Mouse (Mus musculus) liver, adult 2 months (tissue): Measurements from ENCODE around the gene Bok. TPM values are rescaled to one million over a fixed set of nuclear protein-coding genes. Genes with fewer than 3 reads are reported as not detected.

Source experiments
- DNase-seq: peaks from one replicate; pipeline ENCODE4 v3.0.0-alpha.2; 2011; ENCODE audit warnings: low read depth, low spot score; ENCODE audit errors: extremely low read depth
- H3K27ac ChIP-seq: fragments of 200-500 bp; replicated peaks from 2 replicates; pipeline ENCODE4 v1.5.1; 2012; ENCODE audit warnings: low read depth, mild to moderate bottlenecking, control low read depth, inconsistent platforms, low read length; ENCODE audit not compliant: insufficient read depth
- H3K27me3 ChIP-seq: fragments of 200-500 bp; 2 replicates; pipeline ENCODE4 v1.6.1; 2012; ENCODE audit warnings: mild to moderate bottlenecking, moderate library complexity, low read length, inconsistent platforms; ENCODE audit not compliant: control insufficient read depth, insufficient read depth
- H3K36me3 ChIP-seq: fragments of 200-500 bp; 2 replicates; pipeline ENCODE4 v1.6.1; 2012; ENCODE audit warnings: low read length, inconsistent platforms; ENCODE audit not compliant: control insufficient read depth, insufficient read depth
- H3K4me1 ChIP-seq: fragments of 200-500 bp; 2 replicates; pipeline ENCODE4 v1.6.1; 2011; ENCODE audit warnings: low read length; ENCODE audit not compliant: control insufficient read depth, insufficient read depth
- H3K4me3 ChIP-seq: fragments of 200-500 bp; 2 replicates; pipeline ENCODE4 v1.5.1; 2011; ENCODE audit warnings: low read depth, mild to moderate bottlenecking, control low read depth, low read length, moderate library complexity; ENCODE audit not compliant: insufficient read depth
- H3K79me2 ChIP-seq: fragments of 200-500 bp; 2 replicates; pipeline ENCODE4 v1.6.1; 2012; ENCODE audit warnings: inconsistent platforms, mild to moderate bottlenecking, low read length, moderate library complexity; ENCODE audit not compliant: control insufficient read depth, insufficient read depth
- H3K9ac ChIP-seq: fragments of 200-500 bp; 2 replicates; pipeline ENCODE4 v1.6.1; 2012; ENCODE audit warnings: low read depth, mild to moderate bottlenecking, control low read depth, inconsistent platforms, low read length
- CTCF ChIP-seq: fragments of 200-500 bp; IDR thresholded peaks from 2 replicates; pipeline ENCODE4 v1.5.1; 2011; ENCODE audit warnings: low read depth, low read length, control low read depth
- POLR2A ChIP-seq: fragments of 200-500 bp; IDR thresholded peaks from 2 replicates; pipeline ENCODE4 v1.6.1; 2011; ENCODE audit warnings: low read length, control low read depth; ENCODE audit not compliant: insufficient read depth; ENCODE audit errors: extremely low read depth
- WGBS: fragments of 180-500 bp; shearing (Covaris S2); methylation state at CpG from one replicate; pipeline ENCODE4 v1.1.7; 2018; 5-methylcytosine and 5-hydroxymethylcytosine counted together
- polyA plus RNA-seq: library from polyadenylated mRNA; depleted of rRNA; stranded (reverse); fragments of >200 nt; gene quantifications from 2 replicates; pipeline ENCODE4 v1.2.3, GENCODE M21; 2012
- total RNA-seq: library from RNA; depleted of rRNA; stranded (reverse); fragments of >200 nt; gene quantifications from 2 replicates; pipeline ENCODE4 v1.2.3, GENCODE M21; 2014

Gene Bok
- total and polyA plus RNA-seq, 2 experiments, result 7.3 to 15.9 TPM

DNA sequence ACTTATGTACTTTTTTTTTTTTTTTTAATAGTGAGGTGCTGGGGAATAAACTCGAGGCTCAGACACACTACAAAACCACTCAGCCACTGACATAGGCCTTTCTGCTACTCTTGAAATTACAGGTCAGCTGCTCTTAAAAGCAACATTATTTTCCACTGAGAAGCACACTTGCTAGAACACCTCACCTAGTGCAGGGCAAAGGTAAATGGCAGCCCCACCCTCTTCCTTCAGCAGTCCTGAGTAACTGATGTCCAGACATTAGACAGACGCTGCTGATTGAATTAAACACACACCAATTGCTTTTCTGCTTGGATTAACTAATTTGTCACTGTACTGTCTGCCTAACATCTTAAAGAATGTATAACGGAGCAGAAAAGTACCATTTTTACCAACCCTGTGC is 39.2 kb downstream of the Bok start:
- TF ChIP-seq CTCF (no peak), POLR2A (no peak)
- peaks cover 2% of the 10 kb centered on the region; the same call in 1 of the 2 replicates for H3K4me1 ChIP-seq
- no peak overlapping the region for H3K9ac ChIP-seq
- no peak overlapping the region for H3K4me3 ChIP-seq
- no peak overlapping the region for H3K27ac ChIP-seq
- no peaks in the 10 kb centered on the region for H3K27me3 ChIP-seq
- DNase-seq, result no peak
- no peaks in the 10 kb centered on the region for H3K79me2 ChIP-seq
- WGBS, result 92% methylated on average over 3 of the region's 3 CpGs
- H3K36me3 ChIP-seq, result no peaks in the 10 kb centered on the region

DNA sequence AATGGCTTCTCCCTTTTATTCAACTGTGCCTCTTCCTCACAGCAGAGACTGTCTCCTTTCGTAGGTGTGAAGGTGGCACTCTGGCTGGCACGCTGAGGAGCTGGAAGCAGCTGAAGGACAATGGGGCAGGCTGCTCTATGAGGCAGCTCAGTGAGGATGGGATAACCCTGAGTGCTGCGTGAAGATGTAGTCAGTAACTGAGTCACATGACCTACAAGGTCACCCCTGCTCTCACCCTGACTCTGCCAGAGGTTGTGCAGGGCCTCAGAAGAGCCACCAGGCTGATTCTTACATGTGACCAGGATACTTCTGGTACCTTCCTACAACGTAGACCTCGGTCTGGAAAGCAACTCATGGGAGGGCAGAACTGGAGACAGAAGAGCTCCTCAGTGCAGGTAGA is 40.2 kb downstream of the Bok start:
- H3K9ac ChIP-seq, result no peak overlapping the region
- peaks cover 2% of the 10 kb centered on the region; the same call in 1 of the 2 replicates for H3K4me1 ChIP-seq
- no peaks in the 10 kb centered on the region for H3K27me3 ChIP-seq
- no peak for DNase-seq
- no peaks in the 10 kb centered on the region for H3K36me3 ChIP-seq
- H3K4me3 ChIP-seq, result no peak overlapping the region
- no peak overlapping the region for H3K27ac ChIP-seq
- 89% methylated on average over 5 of the region's 5 CpGs for WGBS
- no peaks in the 10 kb centered on the region for H3K79me2 ChIP-seq
- TF ChIP-seq POLR2A, result no peak
- TF ChIP-seq CTCF, result no peak

DNA sequence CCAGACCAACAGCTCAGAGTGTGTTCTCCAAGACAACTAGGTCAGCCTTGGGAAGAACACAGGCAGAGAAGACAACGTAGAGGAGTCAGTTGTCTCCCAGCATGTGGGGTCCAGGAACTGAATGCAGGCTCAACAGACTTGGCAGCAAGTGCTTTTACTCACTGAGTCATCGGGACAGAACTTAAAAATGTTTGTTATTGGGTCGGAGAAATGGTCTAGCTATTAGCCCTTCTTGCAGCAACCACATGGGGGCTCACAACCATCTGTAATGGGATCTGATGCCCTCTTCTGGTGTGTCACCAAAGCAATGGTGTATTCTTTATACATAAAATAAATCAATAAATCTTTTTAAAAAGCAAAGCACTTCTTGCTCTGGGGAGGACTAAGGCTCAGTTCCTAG is 40.7 kb downstream of the Bok start:
- Histone ChIP-seq H3K79me2 (peaks cover 2% of the 10 kb centered on the region; the same call in 1 of the 2 replicates), H3K9ac (no peak overlapping the region), H3K36me3 (no peaks in the 10 kb centered on the region), H3K4me1 (peaks cover 2% of the 10 kb centered on the region; the same call in 1 of the 2 replicates), H3K27ac (no peak overlapping the region), H3K4me3 (no peak overlapping the region), H3K27me3 (no peaks in the 10 kb centered on the region)
- TF ChIP-seq POLR2A (no peak), CTCF (no peak)
- WGBS, result 72% methylated on average over 3 of the region's 3 CpGs
- DNase-seq, result no peak

DNA sequence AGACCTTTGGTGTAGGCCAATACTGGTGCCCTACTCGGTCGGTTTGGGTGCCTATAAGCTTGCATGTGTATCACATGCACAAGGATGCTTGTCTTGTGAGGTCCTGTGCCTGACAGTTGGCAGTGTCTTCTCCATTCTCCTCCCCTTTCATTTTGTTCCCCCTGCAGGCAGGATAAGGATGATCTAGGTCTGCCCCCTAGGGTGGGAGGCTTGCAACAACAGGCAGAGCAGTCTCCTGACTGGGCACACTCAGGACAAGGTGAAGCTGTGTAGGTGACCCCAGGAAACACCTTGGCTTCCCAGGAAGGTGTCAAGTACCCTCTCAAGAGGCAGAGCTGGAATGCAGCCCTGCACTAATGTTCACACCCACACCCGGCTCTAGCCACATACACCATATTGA is 41.5 kb downstream of the Bok start:
- 60% methylated on average over 3 of the region's 3 CpGs for WGBS
- TF ChIP-seq POLR2A, result no peak
- TF ChIP-seq CTCF, result peak; percentile 96
- Histone ChIP-seq H3K4me3 (no peak overlapping the region), H3K27ac (no peak overlapping the region), H3K36me3 (no peaks in the 10 kb centered on the region), H3K27me3 (no peaks in the 10 kb centered on the region), H3K4me1 (no peaks in the 10 kb centered on the region), H3K79me2 (peaks cover 4% of the 10 kb centered on the region; the same call in 1 of the 2 replicates), H3K9ac (no peak overlapping the region)
- DNase-seq, result peak; percentile 36

DNA sequence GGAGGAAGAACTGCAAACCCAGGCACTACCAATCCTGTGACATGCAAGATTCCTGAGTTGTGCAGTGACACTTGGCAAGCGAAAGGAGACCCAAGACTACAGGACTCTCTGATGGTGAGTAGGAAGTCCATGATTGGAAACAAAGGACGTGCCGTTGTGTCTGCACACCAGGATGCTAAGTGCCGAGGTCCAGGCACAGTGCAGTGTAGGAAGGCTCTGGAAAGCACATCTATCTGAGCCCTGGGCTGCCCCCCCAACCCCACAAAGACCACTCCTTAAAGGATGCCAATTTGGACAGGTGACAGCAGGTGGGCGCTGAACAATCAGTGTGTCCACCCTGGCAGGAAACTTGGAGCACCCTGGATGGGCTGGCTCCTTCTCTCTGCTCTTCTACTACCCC is 45.6 kb downstream of the Bok start:
- TF ChIP-seq CTCF, result no peak
- no peak for TF ChIP-seq POLR2A
- Histone ChIP-seq H3K4me3 (no peak overlapping the region), H3K4me1 (no peaks in the 10 kb centered on the region), H3K27me3 (no peaks in the 10 kb centered on the region), H3K79me2 (peaks cover 7% of the 10 kb centered on the region; the same call in 1 of the 2 replicates), H3K27ac (no peak overlapping the region), H3K9ac (no peak overlapping the region), H3K36me3 (no peaks in the 10 kb centered on the region)
- no peak for DNase-seq
- 78% methylated on average over 5 of the region's 5 CpGs for WGBS

DNA sequence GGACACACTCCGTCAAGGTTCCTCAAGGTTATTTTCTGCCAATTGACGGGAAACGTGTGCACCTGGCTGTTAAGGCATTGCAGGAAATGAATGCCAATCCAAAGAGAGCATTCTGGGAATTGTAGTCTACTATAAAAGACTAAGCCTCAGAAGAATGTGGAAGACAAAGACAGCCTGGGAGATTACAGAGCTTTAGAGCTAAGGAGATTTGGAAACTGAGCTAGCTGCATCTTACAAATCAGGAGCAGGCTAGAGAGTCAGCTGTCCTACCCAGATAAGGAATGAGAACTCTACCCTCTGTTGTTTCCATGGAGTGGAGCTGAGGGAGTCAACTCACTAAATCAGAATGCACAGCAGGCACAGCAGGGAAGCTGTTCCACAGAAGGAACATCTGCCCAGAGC is 46.4 kb downstream of the Bok start:
- H3K4me3 ChIP-seq, result no peak overlapping the region
- no peak for TF ChIP-seq POLR2A
- no peak for TF ChIP-seq CTCF
- 70% methylated on average over 3 of the region's 3 CpGs for WGBS
- no peak overlapping the region for H3K27ac ChIP-seq
- H3K9ac ChIP-seq, result no peak overlapping the region
- H3K79me2 ChIP-seq, result peaks cover 7% of the 10 kb centered on the region; the same call in 1 of the 2 replicates
- no peaks in the 10 kb centered on the region for H3K36me3 ChIP-seq
- no peak for DNase-seq
- H3K4me1 ChIP-seq, result no peaks in the 10 kb centered on the region
- H3K27me3 ChIP-seq, result no peaks in the 10 kb centered on the region
